In the genomic region with DNA sequence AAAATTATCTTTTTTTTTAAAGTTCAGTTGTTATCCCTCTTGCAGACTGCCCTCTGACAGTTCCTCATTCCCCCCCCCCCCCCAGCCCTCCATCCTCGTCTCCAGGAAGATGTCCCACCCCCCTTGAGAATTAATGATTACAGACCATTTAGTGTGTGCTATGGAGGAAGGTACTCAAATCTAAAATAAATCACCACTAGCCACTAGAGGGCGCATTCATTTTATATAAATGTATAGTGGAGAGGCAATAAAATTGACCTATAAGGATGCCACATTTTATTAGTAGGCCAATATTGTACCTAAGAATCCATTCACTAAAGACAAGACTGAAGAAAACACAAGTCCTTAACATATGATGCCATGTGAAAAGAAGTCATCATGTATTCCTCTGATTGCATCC, we compare ENCODE assay signal across 11 mouse cellular contexts. TPM values are rescaled to one million over a fixed set of nuclear protein-coding genes. Genes with fewer than 3 reads are reported as not detected.
DNase-seq lines count a peak whose midpoint lies in the region; ATAC-seq and TF ChIP-seq lines count a peak whose summit lies in the region.
"Had no signal": no experiment of that assay in that cellular context is flagged by ENCODE, and none has a peak within 500 bp of the region (broad histone marks: within the 10 kb centered on the region; RNA-seq: fewer than 3 reads in every experiment).

No protein-coding gene starts in this region.

- no peak for ATAC-seq in embryonic facial prominence, embryonic 11.5 days (replicated peaks; ENCODE audit: insufficient number of reproducible peaks, low FRiP score, low TSS enrichment, low read depth)
- ATAC-seq in limb, embryonic 14.5 days (ENCODE audit: low FRiP score, low read depth): no peak
- ATAC-seq in megakaryocyte progenitor cell, adult 5-6 weeks (replicated peaks; ENCODE audit: poor library complexity): peak; percentile 64

- DNase-seq in embryonic facial prominence, embryonic 11.5 days (ENCODE audit: low spot score): peak; percentile 77
- no peak for DNase-seq in embryonic facial prominence, embryonic 10.5 days (ENCODE audit: low spot score)
- DNase-seq in limb, embryonic 14.5 days (ENCODE audit: low spot score): peak; percentile 63
- DNase-seq in limb, embryonic 10.5 days (ENCODE audit: low spot score): no peak
- DNase-seq in R1 (ENCODE audit: low read depth, low spot score): peak; percentile 71
- no peak for DNase-seq in right cerebral cortex, postnatal 10 days (ENCODE audit: low spot score in 2 of 2)
- DNase-seq in gastrocnemius, postnatal 14 days: no peak
- DNase-seq: kidney, adult 11 months; right cerebral cortex, postnatal 14 days had no signal

- no peaks in the 10 kb centered on the region for H3K27me3 ChIP-seq in embryonic facial prominence, embryonic 11.5 days (ENCODE audit: control insufficient read depth, insufficient read depth, low read length)
- no peaks in the 10 kb centered on the region for H3K27me3 ChIP-seq in embryonic facial prominence, embryonic 10.5 days (replicated peaks; ENCODE audit: low read depth, poor library complexity, severe bottlenecking)
- no peaks in the 10 kb centered on the region for H3K27me3 ChIP-seq in limb, embryonic 14.5 days (ENCODE audit: control insufficient read depth, insufficient read depth, low read length)
- no peaks in the 10 kb centered on the region for H3K27me3 ChIP-seq in limb, embryonic 10.5 days (ENCODE audit: low read depth, poor library complexity, severe bottlenecking)

- intact Hi-C loops in gastrocnemius, postnatal 14 days (cut with DNase I; ENCODE audit: low total_unique reads): loop anchor here (5.0 kb wide), 1 partner anchor 286 kb away; no protein-coding TSS in a partner anchor

- no peaks in the 10 kb centered on the region for H3K9me3 ChIP-seq in embryonic facial prominence, embryonic 11.5 days (replicated peaks; ENCODE audit: control insufficient read depth, low read length)
- no peaks in the 10 kb centered on the region for H3K9me3 ChIP-seq in embryonic facial prominence, embryonic 10.5 days
- no peaks in the 10 kb centered on the region for H3K9me3 ChIP-seq in limb, embryonic 14.5 days (ENCODE audit: control insufficient read depth, low read length)
- no peaks in the 10 kb centered on the region for H3K9me3 ChIP-seq in limb, embryonic 10.5 days (replicated peaks)

- TF ChIP-seq POLR2A in limb, embryonic 14.5 days (IDR thresholded peaks at IDR 0.05; ENCODE audit: borderline replicate concordance, extremely low read depth, insufficient read depth, insufficient read length): no peak

- no peaks in the 10 kb centered on the region for H3K36me3 ChIP-seq in embryonic facial prominence, embryonic 11.5 days (replicated peaks; ENCODE audit: control insufficient read depth, insufficient read depth, low read depth, low read length)
- no peaks in the 10 kb centered on the region for H3K36me3 ChIP-seq in embryonic facial prominence, embryonic 10.5 days (replicated peaks)
- H3K36me3 ChIP-seq in limb, embryonic 14.5 days (ENCODE audit: control insufficient read depth, insufficient read depth, low read length): no peaks in the 10 kb centered on the region
- no peaks in the 10 kb centered on the region for H3K36me3 ChIP-seq in limb, embryonic 10.5 days

- H3K4me3 ChIP-seq in embryonic facial prominence, embryonic 11.5 days (ENCODE audit: low read depth, low read length): no peak overlapping the region
- H3K4me3 ChIP-seq in embryonic facial prominence, embryonic 10.5 days: no peak overlapping the region
- H3K4me3 ChIP-seq in limb, embryonic 14.5 days (replicated peaks; ENCODE audit: low read length): no peak overlapping the region
- H3K4me3 ChIP-seq in limb, embryonic 10.5 days: no peak overlapping the region
- H3K4me3 ChIP-seq: erythroblast, embryonic 14.5 days had no signal

- no peak overlapping the region for H3K9ac ChIP-seq in embryonic facial prominence, embryonic 11.5 days (replicated peaks; ENCODE audit: low read length)
- no peak overlapping the region for H3K9ac ChIP-seq in limb, embryonic 14.5 days (ENCODE audit: low read depth, low read length, severe bottlenecking)

- no peak overlapping the region for H3K27ac ChIP-seq in embryonic facial prominence, embryonic 11.5 days (replicated peaks; ENCODE audit: low read depth, low read length)
- no peak overlapping the region for H3K27ac ChIP-seq in embryonic facial prominence, embryonic 10.5 days (replicated peaks)
- no peak overlapping the region for H3K27ac ChIP-seq in limb, embryonic 14.5 days (replicated peaks; ENCODE audit: low read depth, low read length)
- no peak overlapping the region for H3K27ac ChIP-seq in limb, embryonic 10.5 days

- H3K4me2 ChIP-seq in embryonic facial prominence, embryonic 11.5 days (ENCODE audit: low read depth, low read length): no peak overlapping the region
- H3K4me2 ChIP-seq in limb, embryonic 14.5 days (replicated peaks; ENCODE audit: low read depth, low read length, severe bottlenecking): no peak overlapping the region

- WGBS in embryonic facial prominence, embryonic 11.5 days: 19% methylated on average over 2 of the region's 2 CpGs
- whole genome bisulfite sequencing in embryonic facial prominence, embryonic 10.5 days: 25% methylated on average over 2 of the region's 2 CpGs
- WGBS in limb, embryonic 14.5 days: 23% methylated on average over 2 of the region's 2 CpGs
- 40% methylated on average over 2 of the region's 2 CpGs for WGBS in limb, embryonic 10.5 days

- H3K4me1 ChIP-seq in embryonic facial prominence, embryonic 11.5 days (ENCODE audit: control insufficient read depth, insufficient read depth, low read length): no peaks in the 10 kb centered on the region
- H3K4me1 ChIP-seq in embryonic facial prominence, embryonic 10.5 days: no peaks in the 10 kb centered on the region
- no peaks in the 10 kb centered on the region for H3K4me1 ChIP-seq in limb, embryonic 14.5 days (ENCODE audit: control insufficient read depth, insufficient read depth, low read length)
- H3K4me1 ChIP-seq in limb, embryonic 10.5 days: no peaks in the 10 kb centered on the region

RNA-seq across cellular contexts. Expression of gene Hs3st5, which starts 40.0 kb away (rescaled TPM):
- 3.1 and 3.8 TPM in 2 replicates for polyA plus RNA-seq in embryonic facial prominence, embryonic 11.5 days (2014; fragmentation: Nextera tagmentation; extraction: Ambion mirVana)
- 1.4 and 3.3 TPM in 2 replicates for polyA plus RNA-seq in embryonic facial prominence, embryonic 10.5 days (2016; fragmentation: Nextera tagmentation; extraction: Ambion mirVana)
- 0.96 and 1.3 TPM in 2 replicates for polyA plus RNA-seq in limb, embryonic 14.5 days (2012; rRNA removed)
- 1.7 and 1.8 TPM in 2 replicates for polyA plus RNA-seq in limb, embryonic 14.5 days (2014; fragmentation: Nextera tagmentation; extraction: Ambion mirVana)
- polyA plus RNA-seq in limb, embryonic 10.5 days (2016; fragmentation: Nextera tagmentation; extraction: Ambion mirVana): 0.11 and 0.20 TPM in 2 replicates
- total RNA-seq in megakaryocyte progenitor cell, adult 5-6 weeks (2015): not detected in 2 replicates
- 0.07 TPM in 1 of 2 replicates, not detected in the other for total RNA-seq in megakaryocyte progenitor cell, adult 5-6 weeks (2017)
- under 1 TPM; 0.40 to 0.47 TPM for total RNA-seq in gastrocnemius, postnatal 14 days (2021)

Comparison
In these comparisons a context has a peak if more than half of its experiments do, and no peak if none do; other contexts are left out.
1. DNase-seq: peak in embryonic facial prominence, embryonic 11.5 days (single experiment), limb, embryonic 14.5 days (single experiment) and R1 (single experiment); none in embryonic facial prominence, embryonic 10.5 days (single experiment), limb, embryonic 10.5 days (single experiment), right cerebral cortex, postnatal 10 days (0 of 2) and gastrocnemius, postnatal 14 days (single experiment).